Mouse (Mus musculus): ENCODE measurements at regions not wholly inside any gene's neighbourhood (a gene's known extent, or its start where the extent isn't known, plus 50 kb on each side); places are given as distances from the start of the nearest gene placed in this dataset.
A peak's percentile ranks its signal among the peaks of the same experiment; 100 is the strongest.
"Not testable (repeated sequence)": the region's sequence is repeated elsewhere in the genome, so short reads cannot be mapped to it uniquely, and the experiment has no call there.

DNA sequence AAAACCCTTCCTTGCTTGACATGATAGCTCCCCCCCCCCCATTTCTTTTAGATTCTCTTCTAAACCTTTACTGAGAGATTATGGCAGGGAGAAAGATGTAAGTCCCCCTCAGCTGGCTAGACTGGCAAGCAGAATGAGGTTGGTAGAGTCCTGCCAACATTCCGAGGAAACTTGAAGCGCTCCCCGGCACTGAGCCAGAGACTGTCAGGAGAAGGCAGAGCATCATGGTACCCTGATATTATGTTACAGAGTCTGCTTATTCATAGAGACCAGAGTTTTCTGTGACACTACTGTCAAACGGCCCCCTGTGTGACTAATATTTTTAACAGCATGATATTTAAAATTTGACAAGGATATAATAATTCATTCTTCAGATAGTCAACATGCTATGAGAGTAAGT lies 358.0 kb upstream of the Zic4 start:
- DNase-seq (ENCODE audit: low spot score in 2 of 2), result no peak

DNA sequence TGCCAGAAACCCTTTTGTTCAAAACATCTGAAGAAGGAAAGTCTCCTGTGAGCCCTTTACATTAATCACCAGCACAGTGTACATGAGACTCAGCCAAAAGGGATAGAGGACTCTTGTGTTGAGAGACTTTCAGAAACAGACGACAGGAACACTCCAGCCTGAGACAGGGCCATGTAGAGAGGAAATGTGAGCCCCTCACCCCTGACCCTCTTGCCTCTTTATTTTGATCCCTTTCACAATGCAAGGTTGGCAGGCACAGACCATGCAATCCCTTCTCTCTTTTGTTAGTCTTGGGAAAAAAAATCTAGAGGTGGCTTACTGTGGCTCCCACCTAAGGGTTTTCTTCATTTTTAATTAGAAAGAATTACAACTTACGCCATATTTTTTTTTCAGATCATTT lies 321.7 kb upstream of the Zic4 start:
- no peak for DNase-seq (ENCODE audit: low spot score in 2 of 2)

DNA sequence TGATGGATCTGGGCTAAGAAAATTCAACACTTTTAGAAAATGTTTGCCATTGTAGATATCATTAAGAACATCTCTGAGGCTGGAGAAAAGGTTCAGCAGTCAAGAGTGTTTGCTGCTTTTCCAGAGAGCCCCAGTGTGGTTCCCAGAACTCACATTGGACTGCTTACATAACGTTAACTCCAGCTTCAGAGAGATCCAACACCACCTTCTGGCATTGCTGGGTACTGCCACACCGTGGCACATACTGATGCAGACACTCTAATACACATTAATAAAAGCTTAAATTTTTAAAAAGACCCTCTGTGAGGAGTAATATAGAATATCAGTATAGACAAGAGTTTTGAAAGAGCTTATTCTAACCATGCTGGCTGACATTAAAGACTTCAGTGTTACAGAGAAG lies 313.6 kb upstream of the Zic4 start:
- no peak for DNase-seq (ENCODE audit: low spot score in 2 of 2)

DNA sequence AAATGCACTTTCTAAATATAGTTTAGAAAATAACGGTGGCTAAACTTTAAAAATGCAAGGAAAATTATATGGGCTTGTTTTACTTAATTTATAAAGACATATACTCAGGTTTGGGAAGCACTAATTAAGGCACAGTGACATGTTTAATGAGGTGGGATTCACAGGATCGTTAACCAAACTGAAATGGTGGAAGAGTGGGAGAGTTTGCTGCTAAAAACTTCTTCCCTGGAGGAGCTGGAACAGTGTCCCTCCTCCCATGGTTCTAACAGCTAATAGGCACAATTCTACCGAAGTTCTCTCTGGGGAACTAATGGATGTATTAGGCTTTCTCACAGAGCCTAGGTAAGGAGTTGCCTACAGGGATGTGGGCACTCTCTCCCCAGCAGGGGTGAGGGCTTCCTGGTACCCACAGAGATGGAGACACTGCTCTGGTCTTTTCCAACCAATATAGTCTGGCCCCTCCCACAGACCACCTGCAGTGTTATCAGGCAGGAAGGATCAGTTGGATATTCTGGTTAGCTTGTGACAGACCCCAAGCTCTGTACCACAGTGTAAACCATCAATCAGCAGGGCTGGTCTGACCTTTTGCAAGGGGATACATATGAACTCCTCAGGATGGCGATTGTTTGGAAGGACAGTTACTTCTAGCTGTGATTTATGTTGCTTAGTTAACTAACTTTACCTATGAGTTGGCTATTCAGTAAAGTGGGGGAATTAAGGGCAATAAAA lies 309.0 kb upstream of the Zic4 start:
- DNase-seq (ENCODE audit: low spot score in 2 of 2), result no peak

DNA sequence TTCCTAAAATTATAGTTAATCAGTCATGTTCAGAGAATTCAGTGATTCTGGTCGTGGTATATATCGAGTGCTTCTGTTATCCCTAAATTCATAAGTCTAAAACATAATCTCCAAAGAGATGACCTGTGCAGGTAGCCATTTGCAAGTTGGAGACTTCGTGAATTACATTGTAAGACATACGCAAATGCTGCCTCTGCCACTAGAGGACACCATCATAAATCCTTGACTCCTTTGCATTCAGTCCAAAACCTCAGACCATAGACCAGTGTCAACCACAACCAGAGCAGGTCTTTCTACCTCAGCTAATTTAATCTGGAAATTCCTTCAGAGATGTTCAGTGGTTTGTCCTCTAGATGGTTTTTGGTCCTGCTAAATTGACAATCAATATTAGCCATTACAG lies 302.8 kb upstream of the Zic4 start:
- DNase-seq (ENCODE audit: low spot score in 2 of 2), result no peak

DNA sequence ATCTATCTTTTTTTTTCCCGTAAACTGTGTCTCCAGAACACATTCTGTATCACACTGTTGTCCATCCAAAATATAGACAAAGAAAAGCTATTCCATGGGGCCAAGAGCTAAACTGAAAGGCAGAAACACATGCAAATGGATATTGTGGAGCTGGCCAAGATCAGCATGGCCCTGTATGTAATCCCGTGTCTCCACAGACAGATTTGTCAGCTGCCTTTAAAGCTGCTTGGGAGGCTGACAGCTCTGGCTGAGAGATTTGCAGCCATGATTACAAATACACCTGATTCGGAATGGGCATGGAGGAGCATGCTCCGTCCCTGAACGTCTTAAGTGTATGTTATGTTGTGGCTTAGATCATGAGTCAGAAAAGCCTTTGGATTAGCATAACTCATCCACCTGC lies 292.7 kb upstream of the Zic4 start:
- no peak for DNase-seq (ENCODE audit: low spot score in 2 of 2)

DNA sequence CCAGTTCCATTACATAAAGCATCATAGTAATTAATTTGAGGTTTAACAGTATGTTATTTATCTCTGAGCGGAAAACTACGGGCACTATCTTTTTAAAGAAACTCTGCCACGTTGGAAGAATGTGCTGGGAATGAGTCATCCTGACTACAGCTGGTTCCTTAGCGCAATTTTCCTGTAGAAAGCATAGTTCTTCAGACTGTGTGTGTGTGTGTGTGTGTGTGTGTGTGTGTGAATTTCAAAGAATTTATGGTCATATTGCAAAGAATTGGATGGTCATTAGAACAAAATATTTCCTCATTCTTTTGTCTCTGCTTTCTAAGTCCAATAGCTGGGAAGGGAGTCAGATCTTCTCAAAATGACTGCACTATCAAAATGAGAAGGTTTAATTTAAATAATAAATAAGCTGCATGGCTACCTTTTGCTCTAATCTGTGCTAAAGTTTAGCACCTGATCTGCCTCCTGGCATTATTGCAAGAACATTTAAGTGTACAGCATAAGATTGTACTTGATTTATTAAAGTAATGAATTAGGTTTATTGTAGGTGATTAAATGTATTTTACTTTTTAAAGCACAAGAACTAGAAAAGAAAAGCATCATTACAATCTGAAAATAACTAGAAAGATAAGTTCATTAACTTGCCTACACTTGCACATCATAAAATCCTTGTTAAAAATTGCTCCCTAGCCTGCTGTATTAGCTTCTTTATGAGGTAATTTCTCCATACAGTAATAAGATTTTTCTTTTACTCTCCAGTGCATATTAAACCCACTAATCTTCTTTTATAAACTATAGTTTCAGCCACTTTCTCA lies 288.6 kb upstream of the Zic4 start:
- DNase-seq (ENCODE audit: low spot score in 2 of 2), result peak in 1 of 2 experiments; percentile 11

DNA sequence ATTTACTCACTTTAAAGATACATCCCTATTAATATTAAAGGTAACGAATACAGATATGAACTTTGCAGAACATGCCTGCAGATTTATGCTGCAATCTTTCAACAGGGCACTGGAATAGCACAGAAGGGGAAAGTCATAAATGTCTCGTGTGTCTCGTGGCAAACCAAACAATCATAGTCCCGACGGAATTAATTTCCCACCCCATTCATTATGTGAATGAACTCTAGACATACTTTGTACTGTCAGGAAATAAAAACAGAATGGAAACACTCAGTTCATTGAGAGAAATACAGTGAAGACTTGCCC lies 288.1 kb upstream of the Zic4 start:
- DNase-seq (ENCODE audit: low spot score in 2 of 2), result no peak

DNA sequence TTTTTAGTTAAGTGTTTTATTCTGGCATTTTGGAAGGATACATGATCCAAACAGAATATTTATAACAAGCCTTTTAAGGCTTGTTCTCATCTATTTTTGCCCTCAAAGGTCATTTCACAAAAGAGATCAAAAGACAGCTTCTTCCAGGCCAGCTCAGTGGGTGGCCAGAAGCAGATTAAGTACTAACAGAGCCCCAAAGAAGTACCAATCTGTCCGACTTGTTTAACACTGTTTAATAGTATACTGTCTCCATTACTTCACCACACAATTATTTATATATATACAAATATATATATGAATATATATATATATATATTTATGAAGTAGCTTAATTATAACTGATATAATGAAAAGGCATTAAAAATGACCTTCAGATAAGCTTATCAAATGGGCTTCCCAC lies 284.7 kb upstream of the Zic4 start:
- no peak for DNase-seq (ENCODE audit: low spot score in 2 of 2)

DNA sequence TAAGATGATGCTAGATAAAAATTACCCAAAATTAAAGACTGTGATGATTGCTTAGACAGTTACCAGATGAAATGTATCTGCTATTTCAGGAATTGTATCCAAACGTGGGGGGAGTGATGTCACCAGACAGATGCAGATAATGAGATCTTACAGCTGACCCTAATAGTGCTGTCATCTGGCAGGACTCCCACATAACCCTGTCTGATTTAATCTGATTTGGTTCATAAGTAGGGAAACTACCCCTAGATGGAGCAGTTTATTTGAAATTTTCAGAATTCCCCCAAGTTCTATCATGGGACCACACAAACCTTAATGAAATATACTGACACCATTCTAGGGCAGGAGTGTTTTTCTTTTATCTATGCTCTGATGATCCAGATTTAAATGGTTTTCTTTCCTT lies 278.4 kb upstream of the Zic4 start:
- DNase-seq (ENCODE audit: low spot score in 2 of 2), result peak in 1 of 2 experiments; percentile 10

DNA sequence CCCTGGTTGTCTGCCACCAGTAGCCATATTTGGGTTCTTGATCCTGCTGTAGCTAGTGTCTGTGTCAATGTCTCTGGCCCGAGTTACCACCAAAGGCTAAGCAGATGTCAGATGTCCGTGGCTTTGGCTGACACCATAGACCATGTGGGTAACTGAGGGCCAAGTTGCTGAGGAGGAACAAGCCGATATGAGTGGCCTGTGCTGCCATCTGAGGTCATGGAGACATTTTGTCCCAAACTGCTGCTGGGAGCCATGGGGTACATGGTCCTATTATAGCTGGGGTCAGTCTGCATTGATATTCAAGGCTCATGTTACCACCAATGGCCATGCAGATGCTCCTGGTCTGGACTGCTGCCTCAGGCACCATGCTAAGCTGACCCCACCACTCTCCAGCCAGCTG lies 276.3 kb upstream of the Zic4 start:
- no peak for DNase-seq (ENCODE audit: low spot score in 2 of 2)

DNA sequence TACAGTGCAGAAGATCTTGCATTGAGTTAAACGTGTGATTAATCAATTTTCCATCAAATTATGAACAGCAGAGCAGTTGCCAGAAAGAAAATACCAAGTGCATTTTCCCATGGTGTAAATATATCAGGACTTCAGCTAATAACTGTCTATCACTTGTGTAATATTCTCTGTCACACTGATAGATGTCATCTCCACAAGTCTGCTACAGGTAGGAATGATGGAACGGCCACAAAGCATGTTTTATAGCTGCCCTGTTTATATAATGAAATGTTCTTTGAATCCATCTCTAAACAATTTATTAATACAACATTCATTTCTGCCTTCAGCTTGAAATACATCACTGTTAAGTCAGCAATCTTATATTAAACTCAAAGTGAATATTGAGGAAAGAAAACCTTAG lies 272.9 kb upstream of the Zic4 start:
- no peak for DNase-seq (ENCODE audit: low spot score in 2 of 2)

DNA sequence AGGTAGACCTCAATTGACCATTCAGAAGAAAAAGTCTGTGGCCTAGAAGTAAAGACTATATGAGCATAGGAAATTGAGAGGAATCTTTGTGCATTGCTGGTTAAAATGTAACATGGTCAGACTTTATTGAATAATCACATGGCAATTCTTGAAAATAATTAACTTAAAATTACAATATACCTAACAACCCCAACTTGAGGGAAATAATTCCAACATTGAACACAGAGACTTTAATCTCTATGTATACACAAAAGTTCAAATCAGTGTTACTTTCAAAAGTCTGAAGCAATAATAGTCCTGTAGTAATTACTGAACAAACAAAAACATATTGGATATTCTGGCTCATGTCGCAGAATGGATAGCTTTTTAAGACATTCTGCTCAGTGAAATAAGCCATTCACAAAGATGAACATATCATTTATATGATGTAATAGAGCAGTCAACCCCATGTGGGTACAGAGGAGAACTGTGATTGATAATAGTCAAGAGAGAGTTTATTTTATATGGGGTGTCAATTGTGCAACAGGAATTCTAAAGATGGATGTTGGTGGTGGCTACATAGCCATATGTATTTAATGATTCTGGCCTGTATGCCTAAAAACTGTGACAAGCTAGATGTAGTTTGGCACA lies 270.7 kb upstream of the Zic4 start:
- DNase-seq (ENCODE audit: low spot score in 2 of 2), result no peak

DNA sequence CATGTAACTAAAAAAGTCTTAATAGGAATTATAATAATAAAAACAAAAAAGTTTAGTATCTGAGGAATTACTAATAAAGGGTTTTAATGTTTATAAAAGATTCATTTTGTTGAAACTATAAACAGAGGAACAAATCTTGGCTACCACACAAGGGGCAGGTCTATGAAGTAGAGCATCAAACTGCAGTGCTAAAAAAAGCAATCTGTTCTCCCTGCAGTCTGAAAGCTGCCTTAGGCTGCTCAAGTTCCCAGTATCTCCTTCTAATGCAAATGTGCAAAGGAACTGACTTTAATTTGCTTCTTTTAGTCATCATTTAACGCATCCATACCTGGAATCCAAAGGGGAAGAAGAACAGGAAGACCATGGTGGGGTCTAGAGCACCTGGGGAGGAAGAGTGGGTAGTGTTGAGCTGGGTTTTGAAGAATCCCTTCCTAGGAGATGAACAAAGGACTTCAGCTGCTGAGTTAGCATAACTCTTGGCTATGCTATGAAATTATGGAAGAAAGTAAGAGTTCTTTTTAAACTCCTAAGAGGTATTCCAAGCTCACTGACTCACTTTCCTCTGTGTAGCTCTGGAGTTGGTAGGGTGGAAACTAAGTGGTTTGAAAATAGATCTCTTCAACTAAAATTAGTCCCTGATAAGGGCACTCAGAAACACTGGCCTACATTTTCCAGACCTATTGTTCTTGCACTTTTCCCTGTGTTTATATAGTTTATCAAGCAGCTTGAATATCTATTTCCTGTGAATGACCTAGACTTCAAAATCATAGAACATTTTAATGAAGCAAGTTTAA lies 260.4 kb upstream of the Zic4 start:
- no peak for DNase-seq (ENCODE audit: low spot score in 2 of 2)

DNA sequence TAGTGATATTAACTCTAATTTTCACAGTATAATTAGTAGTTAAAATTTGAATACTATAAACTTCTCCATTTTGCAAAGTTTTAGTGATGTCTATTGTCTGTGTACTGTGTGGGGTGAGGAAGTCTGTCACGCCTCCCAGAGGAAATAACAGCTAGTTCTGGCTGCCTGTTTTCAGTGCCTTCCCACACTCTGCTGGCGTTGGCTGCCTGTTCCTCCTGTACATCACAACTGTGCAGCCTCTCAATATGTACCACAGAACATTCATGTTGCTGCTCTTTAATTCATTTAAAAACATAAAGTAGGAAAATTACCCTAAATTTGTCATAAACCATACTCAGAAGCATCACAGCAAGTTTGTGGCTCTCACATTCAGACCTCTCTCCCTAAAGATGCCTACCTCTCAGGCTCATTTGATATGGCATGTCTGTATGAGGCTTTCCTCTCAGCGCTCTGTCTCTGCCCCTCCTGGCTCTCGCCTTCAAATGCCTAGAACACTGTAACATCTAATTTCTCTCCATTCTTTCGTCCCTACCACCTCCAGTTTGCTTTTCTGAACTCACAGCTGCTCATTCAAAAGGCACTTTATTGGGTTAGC lies 239.7 kb upstream of the Zic4 start:
- DNase-seq (ENCODE audit: low spot score in 2 of 2), result peak; percentile 28 to 79

DNA sequence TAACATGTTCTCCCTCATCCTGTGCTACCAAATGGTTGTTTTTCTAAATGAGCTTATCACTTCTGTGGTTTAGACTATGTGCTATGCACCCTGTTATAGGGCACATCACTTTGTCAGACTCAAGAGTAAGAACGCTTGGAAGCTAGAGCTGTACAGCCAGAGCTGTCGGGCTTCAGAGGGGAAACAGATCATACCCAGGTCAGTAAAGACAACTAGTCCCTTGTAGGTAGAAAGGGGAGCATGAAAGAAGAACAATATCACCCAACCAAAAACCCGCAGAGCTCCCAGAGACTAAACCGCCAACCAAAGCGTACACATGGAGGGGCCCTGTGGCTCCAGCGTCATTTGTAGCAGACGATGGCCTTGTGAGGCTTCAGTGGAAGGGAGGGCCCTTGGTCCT lies 239.0 kb upstream of the Zic4 start:
- peak in 1 of 2 experiments; percentile 13 for DNase-seq (ENCODE audit: low spot score in 2 of 2)

DNA sequence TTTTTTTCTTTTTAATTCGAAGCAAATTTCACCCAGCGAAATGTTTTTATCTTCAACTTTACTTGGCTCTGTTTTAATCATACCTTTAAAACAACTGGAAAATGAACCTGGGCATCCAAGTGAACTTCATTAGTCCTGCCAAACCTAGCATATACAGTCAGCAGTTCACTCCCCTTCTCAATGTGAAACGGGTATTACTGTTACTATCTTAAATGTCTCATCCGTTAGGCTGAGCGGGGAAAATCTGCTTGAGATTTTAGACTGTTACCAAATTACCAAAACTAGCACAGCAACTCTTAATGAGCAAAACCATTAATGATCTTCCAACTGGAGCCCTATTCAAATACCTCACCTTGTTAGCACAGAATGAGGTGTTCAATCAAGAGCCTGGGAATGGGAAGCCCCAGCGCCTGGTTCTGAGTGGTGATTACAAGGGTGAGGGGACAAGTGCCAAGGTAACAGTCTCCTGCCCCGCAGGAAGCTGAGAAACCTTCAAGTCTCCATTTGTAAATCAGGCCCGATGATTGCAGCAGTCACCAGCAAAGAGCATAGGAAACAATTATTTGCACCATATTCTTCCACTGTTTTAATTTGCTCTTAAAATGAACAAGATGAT lies 235.5 kb upstream of the Zic4 start:
- no peak for DNase-seq (ENCODE audit: low spot score in 2 of 2)

DNA sequence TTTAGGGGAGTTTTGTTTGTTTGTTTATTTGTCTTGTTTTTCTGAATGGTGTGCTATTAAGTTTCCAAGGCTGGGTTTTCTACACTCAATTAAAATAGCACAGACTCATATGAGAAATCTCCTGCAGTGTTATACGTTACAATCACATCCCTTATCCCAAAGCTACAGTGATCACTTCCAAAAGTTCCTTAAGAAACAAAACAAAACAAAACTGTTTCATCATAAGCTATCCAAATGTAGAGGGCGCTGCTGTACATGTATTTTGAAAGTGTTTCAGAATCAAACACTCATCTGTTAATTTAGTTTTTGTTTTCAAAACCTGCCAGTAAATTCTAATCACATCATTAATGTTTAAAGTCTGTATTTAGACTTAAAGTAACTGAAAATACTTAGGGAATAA lies 233.7 kb upstream of the Zic4 start:
- DNase-seq (ENCODE audit: low spot score in 2 of 2), result not testable (repeated sequence)

DNA sequence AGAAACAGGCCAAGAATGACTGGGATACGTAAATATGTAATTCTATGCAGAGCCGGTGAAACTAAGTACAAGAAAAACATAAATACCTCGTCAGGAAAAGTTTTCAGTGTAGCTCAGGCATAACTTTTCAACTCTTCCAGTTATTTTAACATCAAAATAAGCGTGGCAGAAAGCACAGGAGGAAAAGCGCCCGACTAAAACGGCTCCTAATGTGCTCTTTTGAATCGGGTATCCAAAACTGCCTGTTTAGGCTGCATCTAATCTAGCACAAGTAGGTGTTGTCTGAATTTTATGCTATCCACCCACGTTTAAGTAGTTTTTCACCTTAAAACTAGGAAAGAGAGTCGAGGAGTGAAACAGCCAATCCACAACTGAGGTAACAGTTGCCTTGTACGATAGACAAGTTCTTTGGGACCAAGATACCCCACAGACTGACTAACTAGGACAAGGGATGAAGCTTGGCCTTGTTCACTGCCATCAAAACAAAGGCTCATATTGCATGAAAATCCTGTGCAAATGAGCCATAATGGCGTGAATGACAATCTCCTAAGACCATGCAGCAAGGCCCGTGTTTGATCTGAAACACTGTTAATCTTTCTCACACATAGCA lies 232.0 kb upstream of the Zic4 start:
- DNase-seq (ENCODE audit: low spot score in 2 of 2), result no peak

DNA sequence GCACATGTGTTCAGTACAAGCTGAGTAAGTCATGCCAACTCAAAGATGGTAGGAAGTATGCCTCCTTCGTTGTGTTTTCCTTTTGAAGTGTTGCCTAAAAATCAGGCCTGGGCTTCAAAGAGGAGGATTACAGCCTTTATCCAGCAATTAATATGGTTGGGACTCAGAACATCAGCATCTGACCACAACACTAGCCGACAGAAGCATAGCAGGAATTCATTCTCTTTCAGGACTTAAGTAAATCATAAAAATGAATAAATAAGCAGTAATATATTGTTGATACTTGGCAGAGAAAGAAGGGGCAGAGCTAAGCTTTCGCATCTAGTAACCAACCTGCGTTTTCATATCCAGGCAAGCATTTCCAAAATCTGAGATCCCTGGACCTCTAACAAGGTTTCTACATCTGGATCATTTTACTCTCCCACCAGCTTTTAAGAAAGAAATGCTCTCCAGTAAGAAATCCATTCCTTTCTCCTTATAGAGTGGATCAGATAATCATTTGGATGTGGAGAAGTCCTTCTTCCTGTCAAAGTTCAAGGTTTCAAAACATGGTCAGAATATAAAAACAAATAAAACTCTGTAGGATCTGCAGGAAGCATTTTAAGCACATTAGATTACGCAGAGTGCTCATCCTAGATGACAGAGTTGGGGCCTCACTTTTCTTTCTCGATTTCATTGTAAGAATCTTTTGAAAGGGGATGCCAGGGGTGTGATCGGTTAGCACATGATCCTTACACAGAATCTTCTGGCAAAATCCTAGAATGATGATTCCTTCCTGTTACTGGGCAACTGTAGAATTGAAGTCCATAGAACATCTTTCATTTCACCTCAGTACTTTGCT lies 230.6 kb upstream of the Zic4 start:
- DNase-seq (ENCODE audit: low spot score in 2 of 2), result no peak

Measured in layer of hippocampus, adult 18-20 months (tissue).